22 mouse cellular contexts compared by ENCODE assay signal in the genomic region with DNA sequence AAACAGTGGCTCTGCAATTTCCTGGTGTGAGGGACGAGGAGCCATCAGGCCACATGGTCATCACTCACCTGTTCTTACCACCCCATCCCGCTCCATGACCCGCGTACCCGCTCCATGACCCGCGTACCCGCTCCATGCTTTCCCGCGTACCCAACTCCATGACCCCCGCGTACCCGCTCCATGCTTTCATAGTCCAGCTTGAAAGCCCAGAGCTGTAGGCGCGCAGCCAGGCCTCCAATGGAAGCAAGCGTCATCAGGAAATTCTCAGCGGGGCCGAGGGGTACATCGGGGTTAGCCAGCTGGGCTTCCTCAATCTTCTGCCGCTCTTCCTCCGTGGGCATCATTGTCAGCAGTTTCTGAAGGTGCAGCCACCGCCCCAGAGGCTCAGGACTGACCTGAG. TPM values are rescaled to one million over a fixed set of nuclear protein-coding genes. Genes with fewer than 3 reads are reported as not detected.
DNase-seq lines count a peak whose midpoint lies in the region; ATAC-seq and TF ChIP-seq lines count a peak whose summit lies in the region.
"Had no signal": no experiment of that assay in that cellular context is flagged by ENCODE, and none has a peak within 500 bp of the region (broad histone marks: within the 10 kb centered on the region; RNA-seq: fewer than 3 reads in every experiment).

No protein-coding gene starts in this region.

- no peak overlapping the region for H3K4me3 ChIP-seq in intestine, postnatal 0 days (ENCODE audit: low read depth, low read length)
- H3K4me3 ChIP-seq in intestine, embryonic 15.5 days (replicated peaks), result no peak overlapping the region
- no peak overlapping the region for H3K4me3 ChIP-seq in neural tube, embryonic 12.5 days
- H3K4me3 ChIP-seq in neural tube, embryonic 15.5 days (replicated peaks), result no peak overlapping the region
- no peak overlapping the region for H3K4me3 ChIP-seq in ES-E14 (ENCODE audit: insufficient read depth in 1 of 2, low read depth in 1 of 2, low read length in 2 of 2, poor library complexity in 1 of 2, severe bottlenecking in 1 of 2)
- H3K4me3 ChIP-seq: embryonic facial prominence, embryonic 12.5 days; embryonic facial prominence, embryonic 15.5 days; hindbrain, embryonic 10.5 days; hindbrain, embryonic 13.5 days had no signal

- peak overlapping the region; percentile 62; the same call in 1 of the 2 replicates for H3K27ac ChIP-seq in intestine, postnatal 0 days (ENCODE audit: low read depth, low read length)
- H3K27ac ChIP-seq in intestine, embryonic 15.5 days, result no peak overlapping the region
- no peak overlapping the region for H3K27ac ChIP-seq in neural tube, embryonic 12.5 days
- no peak overlapping the region for H3K27ac ChIP-seq in neural tube, embryonic 15.5 days (replicated peaks)
- no peak overlapping the region for H3K27ac ChIP-seq in ES-E14 (ENCODE audit: insufficient read depth, low read depth, low read length, poor library complexity, severe bottlenecking)
- H3K27ac ChIP-seq: embryonic facial prominence, embryonic 12.5 days; embryonic facial prominence, embryonic 15.5 days; hindbrain, embryonic 10.5 days; hindbrain, embryonic 13.5 days had no signal

- intact Hi-C loops in left cerebral cortex, postnatal 25 days (cut with DNase I), result no loop called here

- no peaks in the 10 kb centered on the region for H3K27me3 ChIP-seq in intestine, postnatal 0 days (replicated peaks; ENCODE audit: control insufficient read depth, insufficient read depth, low read length)
- H3K27me3 ChIP-seq in intestine, embryonic 15.5 days (replicated peaks), result no peaks in the 10 kb centered on the region
- H3K27me3 ChIP-seq in neural tube, embryonic 12.5 days (replicated peaks), result no peaks in the 10 kb centered on the region
- H3K27me3 ChIP-seq in neural tube, embryonic 15.5 days (replicated peaks), result no peaks in the 10 kb centered on the region
- H3K27me3 ChIP-seq: embryonic facial prominence, embryonic 12.5 days; embryonic facial prominence, embryonic 15.5 days; hindbrain, embryonic 13.5 days; Patski had no signal

- no peaks in the 10 kb centered on the region for H3K9me3 ChIP-seq in intestine, postnatal 0 days (ENCODE audit: control insufficient read depth)
- H3K9me3 ChIP-seq in intestine, embryonic 15.5 days, result no peaks in the 10 kb centered on the region
- no peaks in the 10 kb centered on the region for H3K9me3 ChIP-seq in neural tube, embryonic 12.5 days
- H3K9me3 ChIP-seq in neural tube, embryonic 15.5 days (replicated peaks), result no peaks in the 10 kb centered on the region
- no peaks in the 10 kb centered on the region for H3K9me3 ChIP-seq in ES-E14 (ENCODE audit: control insufficient read depth, insufficient read depth, low read depth, low read length)
- H3K9me3 ChIP-seq: embryonic facial prominence, embryonic 12.5 days; embryonic facial prominence, embryonic 15.5 days; G1E; hindbrain, embryonic 10.5 days; hindbrain, embryonic 13.5 days had no signal

- H3K4me2 ChIP-seq in intestine, postnatal 0 days (replicated peaks; ENCODE audit: low read depth), result no peak overlapping the region
- no peak overlapping the region for H3K4me2 ChIP-seq in intestine, embryonic 15.5 days (replicated peaks)
- H3K4me2 ChIP-seq in neural tube, embryonic 12.5 days (replicated peaks), result no peak overlapping the region
- no peak overlapping the region for H3K4me2 ChIP-seq in neural tube, embryonic 15.5 days
- H3K4me2 ChIP-seq: embryonic facial prominence, embryonic 12.5 days; embryonic facial prominence, embryonic 15.5 days; heart, embryonic 11.5 days; hindbrain, embryonic 13.5 days had no signal

- no peak overlapping the region for H3K9ac ChIP-seq in intestine, postnatal 0 days (ENCODE audit: low read depth, low read length)
- no peak overlapping the region for H3K9ac ChIP-seq in intestine, embryonic 15.5 days
- 0 out of 2 replicates have a peak overlapping the region, but pooled peaks have one; percentile 17 for H3K9ac ChIP-seq in neural tube, embryonic 12.5 days
- H3K9ac ChIP-seq in neural tube, embryonic 15.5 days (replicated peaks), result no peak overlapping the region
- 0 out of 2 replicates have a peak overlapping the region, but pooled peaks have one; percentile 5 for H3K9ac ChIP-seq in ES-E14 (ENCODE audit: insufficient read depth, low read depth, low read length, poor library complexity, severe bottlenecking)
- H3K9ac ChIP-seq: embryonic facial prominence, embryonic 12.5 days; embryonic facial prominence, embryonic 15.5 days; forebrain, postnatal 0 days; hindbrain, embryonic 13.5 days had no signal

- 91% methylated on average over 22 of the region's 22 CpGs for WGBS in intestine, postnatal 0 days
- 94% methylated on average over 22 of the region's 22 CpGs for WGBS in intestine, embryonic 15.5 days
- 95% methylated on average over 22 of the region's 22 CpGs for WGBS in neural tube, embryonic 12.5 days
- 95% methylated on average over 22 of the region's 22 CpGs for WGBS in neural tube, embryonic 15.5 days

- H3K4me1 ChIP-seq in intestine, postnatal 0 days (replicated peaks; ENCODE audit: control insufficient read depth, insufficient read depth, low read length), result peaks cover 3% of the 10 kb centered on the region; the same call in 1 of the 2 replicates
- H3K4me1 ChIP-seq in intestine, embryonic 15.5 days (replicated peaks), result peaks cover 21% of the 10 kb centered on the region
- peaks cover 10% of the 10 kb centered on the region for H3K4me1 ChIP-seq in neural tube, embryonic 12.5 days
- H3K4me1 ChIP-seq in neural tube, embryonic 15.5 days, result peaks cover 16% of the 10 kb centered on the region
- H3K4me1 ChIP-seq in ES-E14 (ENCODE audit: control insufficient read depth in 2 of 2, insufficient read depth in 2 of 2, low read length in 2 of 2, poor library complexity in 1 of 2), result peaks cover 0 to 5% of the 10 kb centered on the region in 2 experiments; a peak in 1 of 4 replicates

- no peak for ATAC-seq in intestine, postnatal 0 days
- ATAC-seq in intestine, embryonic 15.5 days, result no peak
- ATAC-seq in neural tube, embryonic 12.5 days (ENCODE audit: low FRiP score, low read depth), result no peak
- ATAC-seq in neural tube, embryonic 15.5 days (ENCODE audit: low FRiP score), result no peak
- ATAC-seq: CD4-positive, CD25-positive, alpha-beta regulatory T cell, adult 4 months; forebrain, embryonic 14.5 days; forebrain, postnatal 0 days; hindbrain, embryonic 16.5 days; Patski had no signal

- no peak for TF ChIP-seq CTCF in intestine, postnatal 0 days (IDR thresholded peaks at IDR 0.05; ENCODE audit: low read depth)

- in situ Hi-C loops in ES-E14 (cut with MboI; ENCODE audit: low sequenced_read_pairs in 2 of 2, unreplicated experiment in 2 of 2), result no loop called here

- H3K36me3 ChIP-seq in intestine, postnatal 0 days (ENCODE audit: control insufficient read depth, insufficient read depth), result peaks cover 77% of the 10 kb centered on the region
- H3K36me3 ChIP-seq in intestine, embryonic 15.5 days, result peaks cover 63% of the 10 kb centered on the region
- H3K36me3 ChIP-seq in neural tube, embryonic 12.5 days, result peaks cover 66% of the 10 kb centered on the region
- H3K36me3 ChIP-seq in neural tube, embryonic 15.5 days, result peaks cover 52% of the 10 kb centered on the region
- H3K36me3 ChIP-seq in ES-E14 (ENCODE audit: control insufficient read depth, insufficient read depth, low read length, poor library complexity, severe bottlenecking), result peaks cover 39% of the 10 kb centered on the region

- no peak for DNase-seq in ES-E14 (ENCODE audit: low read depth, low spot score)
- no peak for DNase-seq in left cerebral cortex, postnatal 25 days (ENCODE audit: low spot score in 2 of 2)
- DNase-seq: adrenal gland, adult 2 months; adrenal gland, postnatal 14 days; cerebellum, adult 11 months; cerebellum, adult 9-11 months; forebrain, postnatal 0 days; gastrocnemius, postnatal 25 days had no signal

RNA-seq across cellular contexts. Expression of a gene that starts 5.3 kb away (rescaled TPM):
- polyA plus RNA-seq in intestine, postnatal 0 days (2015; fragmentation: Nextera tagmentation; extraction: Ambion mirVana), result 167 and 184 TPM in 2 replicates
- polyA plus RNA-seq in intestine, embryonic 15.5 days (2015; fragmentation: Nextera tagmentation; extraction: Ambion mirVana), result 128 and 151 TPM in 2 replicates
- polyA plus RNA-seq in neural tube, embryonic 12.5 days (2016; fragmentation: Nextera tagmentation; extraction: Ambion mirVana), result 112 and 113 TPM in 2 replicates
- polyA plus RNA-seq in neural tube, embryonic 15.5 days (2015; fragmentation: Nextera tagmentation; extraction: Ambion mirVana), result 141 and 159 TPM in 2 replicates
- 123 and 133 TPM in 2 replicates for total RNA-seq in ES-E14 (2012; rRNA removed)
- 10 to 100 TPM; 39.8 to 41.7 TPM for total RNA-seq in left cerebral cortex, postnatal 25 days (2021)

RNA-seq across cellular contexts. Expression of a gene that starts 5.4 kb away (rescaled TPM):
- 3.8 and 3.9 TPM in 2 replicates for polyA plus RNA-seq in intestine, postnatal 0 days (2015; fragmentation: Nextera tagmentation; extraction: Ambion mirVana)
- polyA plus RNA-seq in intestine, embryonic 15.5 days (2015; fragmentation: Nextera tagmentation; extraction: Ambion mirVana), result 1.3 and 2.3 TPM in 2 replicates
- 1.2 and 1.3 TPM in 2 replicates for polyA plus RNA-seq in neural tube, embryonic 12.5 days (2016; fragmentation: Nextera tagmentation; extraction: Ambion mirVana)
- 0.55 and 1.2 TPM in 2 replicates for polyA plus RNA-seq in neural tube, embryonic 15.5 days (2015; fragmentation: Nextera tagmentation; extraction: Ambion mirVana)
- total RNA-seq in ES-E14 (2012; rRNA removed), result 2.5 and 2.8 TPM in 2 replicates
- total RNA-seq in left cerebral cortex, postnatal 25 days (2021), result 1 to 10 TPM; 5.1 to 5.2 TPM

RNA-seq across cellular contexts. Expression of a gene that starts 16.3 kb away (rescaled TPM):
- 1.3 and 1.6 TPM in 2 replicates for polyA plus RNA-seq in intestine, postnatal 0 days (2015; fragmentation: Nextera tagmentation; extraction: Ambion mirVana)
- polyA plus RNA-seq in intestine, embryonic 15.5 days (2015; fragmentation: Nextera tagmentation; extraction: Ambion mirVana), result 1.3 and 1.9 TPM in 2 replicates
- polyA plus RNA-seq in neural tube, embryonic 12.5 days (2016; fragmentation: Nextera tagmentation; extraction: Ambion mirVana), result 0.92 and 0.98 TPM in 2 replicates
- polyA plus RNA-seq in neural tube, embryonic 15.5 days (2015; fragmentation: Nextera tagmentation; extraction: Ambion mirVana), result 0.79 and 0.89 TPM in 2 replicates
- 9.1 and 12.7 TPM in 2 replicates for total RNA-seq in ES-E14 (2012; rRNA removed)
- 1 to 10 TPM; 2.5 to 3.2 TPM for total RNA-seq in left cerebral cortex, postnatal 25 days (2021)

RNA-seq across cellular contexts. Expression of a gene that starts 17.2 kb away (rescaled TPM):
- polyA plus RNA-seq in intestine, postnatal 0 days (2015; fragmentation: Nextera tagmentation; extraction: Ambion mirVana), result 0.31 and 0.40 TPM in 2 replicates
- polyA plus RNA-seq in intestine, embryonic 15.5 days (2015; fragmentation: Nextera tagmentation; extraction: Ambion mirVana), result 1.4 and 1.7 TPM in 2 replicates
- polyA plus RNA-seq in neural tube, embryonic 12.5 days (2016; fragmentation: Nextera tagmentation; extraction: Ambion mirVana), result 4.4 and 4.5 TPM in 2 replicates
- polyA plus RNA-seq in neural tube, embryonic 15.5 days (2015; fragmentation: Nextera tagmentation; extraction: Ambion mirVana), result 9.4 and 10.9 TPM in 2 replicates
- 5.8 and 11.7 TPM in 2 replicates for total RNA-seq in ES-E14 (2012; rRNA removed)
- 10 to 100 TPM; 39.1 to 42.6 TPM for total RNA-seq in left cerebral cortex, postnatal 25 days (2021)

RNA-seq across cellular contexts. Expression of a gene that starts 26.1 kb away (rescaled TPM):
- 34.2 TPM in 2 replicates for polyA plus RNA-seq in intestine, postnatal 0 days (2015; fragmentation: Nextera tagmentation; extraction: Ambion mirVana)
- polyA plus RNA-seq in intestine, embryonic 15.5 days (2015; fragmentation: Nextera tagmentation; extraction: Ambion mirVana), result 18.3 and 21.2 TPM in 2 replicates
- 1.5 and 2.2 TPM in 2 replicates for polyA plus RNA-seq in neural tube, embryonic 12.5 days (2016; fragmentation: Nextera tagmentation; extraction: Ambion mirVana)
- 1.1 and 4.7 TPM in 2 replicates for polyA plus RNA-seq in neural tube, embryonic 15.5 days (2015; fragmentation: Nextera tagmentation; extraction: Ambion mirVana)
- 3.5 and 4.3 TPM in 2 replicates for total RNA-seq in ES-E14 (2012; rRNA removed)
- total RNA-seq in left cerebral cortex, postnatal 25 days (2021), result 1 to 10 TPM in 1 of 2 experiments, under 1 TPM in 1; 0.62 to 1.8 TPM

Comparison
In these comparisons a context has a peak if more than half of its experiments do, and no peak if none do; other contexts are left out.
1. H3K9ac ChIP-seq: peak in neural tube, embryonic 12.5 days (single experiment) and ES-E14 (single experiment); none in intestine, postnatal 0 days (single experiment), intestine, embryonic 15.5 days (single experiment) and neural tube, embryonic 15.5 days (single experiment).